Mouse (Mus musculus) liver, embryonic 11.5 days (tissue): Measurements from ENCODE around the gene Raph1. TPM values are rescaled to one million over a fixed set of nuclear protein-coding genes. Genes with fewer than 3 reads are reported as not detected.
"Not testable (repeated sequence)": the region's sequence is repeated elsewhere in the genome, so short reads cannot be mapped to it uniquely, and the experiment has no call there.

ENCODE experiments used
- ATAC-seq: fragments of 200-750 bp; cut with Nextera tagmentation; replicated peaks from 2 replicates; pipeline ENCODE4 v1.8.0; 2017; ENCODE audit warnings: moderate number of reproducible peaks, mild to moderate bottlenecking, moderate TSS enrichment, moderate library complexity; ENCODE audit not compliant: low FRiP score
- DNase-seq: peaks from one replicate; pipeline ENCODE4 v3.0.0-alpha.2; 2017; ENCODE audit warnings: low spot score
- H3K27ac ChIP-seq: fragments of 300-500 bp; sonication (generic); 2 replicates; pipeline ENCODE4 v1.5.1; 2014; ENCODE audit warnings: mild to moderate bottlenecking, low read depth, low read length, control low read depth
- H3K27me3 ChIP-seq: fragments of 300-500 bp; sonication (generic); replicated peaks from 2 replicates; pipeline ENCODE4 v1.6.1; 2014; ENCODE audit warnings: low read length, mixed read lengths; ENCODE audit not compliant: control insufficient read depth, insufficient read depth
- H3K36me3 ChIP-seq: fragments of 300-500 bp; sonication (generic); 2 replicates; pipeline ENCODE4 v1.6.1; 2014; ENCODE audit warnings: mild to moderate bottlenecking, low read length, moderate library complexity, mixed read lengths; ENCODE audit not compliant: control insufficient read depth, insufficient read depth
- H3K4me1 ChIP-seq: fragments of 300-500 bp; sonication (generic); replicated peaks from 2 replicates; pipeline ENCODE4 v1.6.1; 2014; ENCODE audit warnings: low read length, mixed read lengths; ENCODE audit not compliant: control insufficient read depth, insufficient read depth
- H3K4me2 ChIP-seq: fragments of 300-500 bp; sonication (generic); 2 replicates; pipeline ENCODE4 v1.6.1; 2014; ENCODE audit warnings: mild to moderate bottlenecking, control low read depth, moderate library complexity
- H3K4me3 ChIP-seq: fragments of 300-500 bp; sonication (generic); 2 replicates; pipeline ENCODE4 v1.5.1; 2014; ENCODE audit warnings: low read depth, low read length, control low read depth
- H3K9ac ChIP-seq: fragments of 300-500 bp; sonication (generic); 2 replicates; pipeline ENCODE4 v1.6.1; 2014; ENCODE audit warnings: low read depth, low read length, control low read depth
- H3K9me3 ChIP-seq: fragments of 300-500 bp; sonication (generic); 2 replicates; pipeline ENCODE4 v1.6.1; 2016; ENCODE audit warnings: low read length, inconsistent platforms, mixed read lengths; ENCODE audit not compliant: control insufficient read depth
- whole genome bisulfite sequencing: fragments of 180-500 bp; shearing (Covaris S2); extraction: QIAGEN DNeasy Blood & Tissue Kit; methylation state at CpG from one replicate; pipeline ENCODE4 v1.1.7; 2014; 5-methylcytosine and 5-hydroxymethylcytosine counted together
- microRNA-seq: library from miRNA; unstranded; fragments of <30 nt; microRNA quantifications from one replicate; pipeline ENCODE4, GENCODE M21; 2017; ENCODE audit warnings: borderline number of aligned reads
- polyA plus RNA-seq: library from polyadenylated mRNA; unstranded; fragments of >200 nt; fragmentation: Nextera tagmentation; extraction: Ambion mirVana; gene quantifications from 2 replicates; pipeline ENCODE4 v1.2.1, GENCODE M21; 2014

Raph1 gene
- polyA plus RNA-seq, 1 experiment from 2014 or later: 68.9 TPM

- DNase-seq (no peak), ATAC-seq (no peak)
- H3K4me1 ChIP-seq: no peaks in the 10 kb centered on the region
- H3K4me3 ChIP-seq: no peak overlapping the region
- H3K9ac ChIP-seq: no peak overlapping the region
- no peak overlapping the region for H3K27ac ChIP-seq
- H3K27me3 ChIP-seq: no peaks in the 10 kb centered on the region
- H3K36me3 ChIP-seq: peaks cover 3% of the 10 kb centered on the region; the same call in 1 of the 2 replicates
- WGBS: 75% methylated on average over 12 of the region's 12 CpGs
- no peak overlapping the region for H3K4me2 ChIP-seq
- no peaks in the 10 kb centered on the region for H3K9me3 ChIP-seq
Observed at GRCm38 (mm10) chr1:60447067-60447466, 119.8 kb downstream of the Raph1 start.

- H3K4me2 ChIP-seq, H3K36me3 ChIP-seq, ATAC-seq, DNase-seq, H3K27ac ChIP-seq, H3K27me3 ChIP-seq, H3K9me3 ChIP-seq, H3K4me1 ChIP-seq, H3K9ac ChIP-seq, H3K4me3 ChIP-seq: not testable (repeated sequence)
- 69% methylated on average over 5 of the region's 5 CpGs for WGBS
Observed at GRCm38 (mm10) chr1:60441438-60441837, 125.5 kb downstream of the Raph1 start.

- H3K36me3 ChIP-seq: peaks cover 3% of the 10 kb centered on the region; the same call in 1 of the 2 replicates
- H3K27ac ChIP-seq: no peak overlapping the region
- H3K4me3 ChIP-seq: no peak overlapping the region
- H3K4me1 ChIP-seq: no peaks in the 10 kb centered on the region
- no peaks in the 10 kb centered on the region for H3K9me3 ChIP-seq
- H3K27me3 ChIP-seq: no peaks in the 10 kb centered on the region
- no peak for DNase-seq
- WGBS: 35% methylated on average over 1 of the region's 1 CpGs
- no peak for ATAC-seq
- H3K4me2 ChIP-seq: no peak overlapping the region
- no peak overlapping the region for H3K9ac ChIP-seq
Observed at GRCm38 (mm10) chr1:60432497-60432896, 134.4 kb downstream of the Raph1 start.

Small RNAs within 50 kb of the gene (microRNA-seq; reads per million reads assigned to microRNA genes)
- gene Gm23762: not detected

Other genes with a start within 250 kb of the Raph1 start
- gene Cyp20a1, start 223.8 kb downstream of the Raph1 start, polyA plus RNA-seq: 24.5 and 29.5 TPM in 2 replicates
- 20.2 and 21.5 TPM in 2 replicates for gene Abi2, start 157.5 kb downstream of the Raph1 start, polyA plus RNA-seq
- 0.15 and 0.25 TPM in 2 replicates for gene Cd28, start 149.7 kb upstream of the Raph1 start, polyA plus RNA-seq